Mouse (Mus musculus): ENCODE measurements around the gene Kcnab2. TPM values are rescaled to one million over a fixed set of nuclear protein-coding genes. Genes with fewer than 3 reads are reported as not detected.

Kcnab2 gene
- polyA plus RNA-seq, 1 experiment from 2014 or later = 11.0 TPM

DNA sequence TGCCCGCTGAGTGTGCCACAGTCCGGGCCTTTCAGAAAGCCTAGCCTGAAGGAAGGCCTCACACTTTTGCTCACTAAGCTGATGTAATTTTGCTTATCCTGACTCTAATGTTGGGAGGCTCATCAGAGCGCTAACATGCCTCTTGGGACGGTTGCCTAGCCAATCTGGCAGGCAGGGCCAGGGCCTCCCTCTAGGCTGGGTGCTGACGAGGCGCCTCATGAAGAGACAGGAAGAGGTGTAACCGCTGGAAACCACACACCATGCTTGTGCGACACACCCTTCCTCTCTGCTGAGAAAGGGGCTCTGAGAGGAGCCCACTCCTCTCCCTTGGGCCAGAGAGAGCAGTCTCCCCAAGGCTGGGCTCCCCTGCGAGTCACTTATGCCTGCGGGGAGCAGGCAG, 31.5 kb downstream of the Kcnab2 start:
- H3K4me2 ChIP-seq = no peak overlapping the region
- H3K9ac ChIP-seq (ENCODE audit: low read length) = no peak overlapping the region
- no peaks in the 10 kb centered on the region for H3K4me1 ChIP-seq (ENCODE audit: control insufficient read depth, insufficient read depth, low read length)
- no peak for DNase-seq (ENCODE audit: low spot score, missing footprints)
- H3K36me3 ChIP-seq (ENCODE audit: control insufficient read depth, insufficient read depth, low read length) = no peaks in the 10 kb centered on the region; the same call in 1 of the 2 replicates
- no peaks in the 10 kb centered on the region for H3K9me3 ChIP-seq (ENCODE audit: control insufficient read depth, low read length)
- no peaks in the 10 kb centered on the region for H3K27me3 ChIP-seq (ENCODE audit: control insufficient read depth, insufficient read depth, low read length)
- no peak for ATAC-seq (ENCODE audit: low FRiP score)
- H3K27ac ChIP-seq (ENCODE audit: low read depth, low read length) = no peak overlapping the region
- H3K4me3 ChIP-seq (ENCODE audit: low read depth, low read length) = no peak overlapping the region
- 90% methylated on average over 10 of the region's 10 CpGs for WGBS

DNA sequence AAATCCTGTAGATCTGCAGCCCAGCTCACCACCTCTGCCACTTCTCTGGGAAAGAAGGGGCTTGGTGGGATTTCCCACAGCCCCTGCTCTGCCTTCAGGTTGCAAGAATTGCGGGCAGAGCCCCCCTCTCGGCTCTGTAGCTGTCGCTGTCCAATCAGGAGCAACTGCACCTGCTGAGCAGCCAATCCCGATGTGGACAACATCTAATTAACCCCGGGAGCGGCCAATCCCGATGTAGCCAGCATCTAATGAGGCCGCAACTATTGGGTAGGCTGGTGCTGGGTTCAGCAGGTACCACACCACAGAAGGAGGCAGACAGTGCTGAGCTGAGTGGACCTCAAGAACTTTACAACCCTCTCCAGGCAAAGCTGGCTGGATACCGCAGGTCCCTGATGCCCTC, 36.1 kb downstream of the Kcnab2 start:
- no peak for DNase-seq (ENCODE audit: low spot score, missing footprints)
- Histone ChIP-seq H3K9ac (ENCODE audit: low read length) (no peak overlapping the region), H3K4me1 (ENCODE audit: control insufficient read depth, insufficient read depth, low read length) (no peaks in the 10 kb centered on the region), H3K27ac (ENCODE audit: low read depth, low read length) (no peak overlapping the region), H3K9me3 (ENCODE audit: control insufficient read depth, low read length) (no peaks in the 10 kb centered on the region), H3K4me3 (ENCODE audit: low read depth, low read length) (no peak overlapping the region), H3K36me3 (ENCODE audit: control insufficient read depth, insufficient read depth, low read length) (no peaks in the 10 kb centered on the region; the same call in 1 of the 2 replicates), H3K27me3 (ENCODE audit: control insufficient read depth, insufficient read depth, low read length) (no peaks in the 10 kb centered on the region), H3K4me2 (no peak overlapping the region)
- 28% methylated on average over 9 of the region's 9 CpGs for WGBS
- no peak for ATAC-seq (ENCODE audit: low FRiP score)

DNA sequence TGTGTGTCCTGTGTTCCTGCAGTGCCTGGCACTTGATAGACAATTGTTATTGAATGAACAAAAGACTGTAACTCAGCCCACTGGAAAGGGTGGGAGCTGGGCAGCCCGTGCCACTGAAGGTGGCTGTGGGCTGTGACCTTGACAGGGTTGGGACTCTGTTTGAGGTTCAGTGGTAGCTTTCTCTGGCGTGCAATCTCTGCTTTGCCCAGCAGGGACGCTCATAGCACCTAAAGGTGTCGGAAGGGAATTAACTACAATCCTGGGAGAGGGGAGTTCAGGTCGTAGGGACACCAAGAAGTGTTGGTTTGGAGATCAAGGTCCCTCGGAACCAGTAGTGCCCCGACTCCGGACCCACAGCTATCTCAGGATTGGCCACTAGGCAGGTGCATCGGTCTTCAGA, 36.8 kb downstream of the Kcnab2 start:
- DNase-seq (ENCODE audit: low spot score, missing footprints) (no peak), ATAC-seq (ENCODE audit: low FRiP score) (no peak)
- no peak overlapping the region for H3K9ac ChIP-seq (ENCODE audit: low read length)
- no peaks in the 10 kb centered on the region for H3K27me3 ChIP-seq (ENCODE audit: control insufficient read depth, insufficient read depth, low read length)
- H3K4me1 ChIP-seq (ENCODE audit: control insufficient read depth, insufficient read depth, low read length) = no peaks in the 10 kb centered on the region
- no peaks in the 10 kb centered on the region for H3K9me3 ChIP-seq (ENCODE audit: control insufficient read depth, low read length)
- no peak overlapping the region for H3K4me3 ChIP-seq (ENCODE audit: low read depth, low read length)
- H3K27ac ChIP-seq (ENCODE audit: low read depth, low read length) = no peak overlapping the region
- no peaks in the 10 kb centered on the region; the same call in 1 of the 2 replicates for H3K36me3 ChIP-seq (ENCODE audit: control insufficient read depth, insufficient read depth, low read length)
- no peak overlapping the region for H3K4me2 ChIP-seq
- 68% methylated on average over 9 of the region's 9 CpGs for WGBS

DNA sequence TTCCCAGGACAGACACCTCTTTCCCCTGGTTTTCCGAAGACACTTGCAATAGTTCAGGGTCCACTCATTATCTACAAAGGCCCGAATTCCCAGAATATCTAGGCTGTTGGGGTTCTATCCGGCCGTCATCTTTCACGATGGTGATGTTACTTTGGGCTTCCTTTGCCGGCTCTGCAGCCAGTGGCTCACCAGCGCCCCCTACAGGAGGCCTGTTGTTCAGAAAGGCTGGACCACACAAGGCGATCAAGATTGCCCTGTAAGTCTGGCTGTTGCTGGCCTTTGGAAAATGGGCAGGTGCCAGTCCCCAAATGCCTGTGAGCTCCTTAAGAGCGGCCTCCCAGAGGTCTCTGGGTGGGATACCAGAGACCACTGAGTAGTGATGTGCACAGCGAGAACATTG, 42.4 kb downstream of the Kcnab2 start:
- Histone ChIP-seq H3K4me1 (ENCODE audit: control insufficient read depth, insufficient read depth, low read length) (peaks cover 5% of the 10 kb centered on the region), H3K36me3 (ENCODE audit: control insufficient read depth, insufficient read depth, low read length) (no peaks in the 10 kb centered on the region), H3K4me2 (peak overlapping the region; percentile 49), H3K4me3 (ENCODE audit: low read depth, low read length) (peak overlapping the region; percentile 9; the same call in 1 of the 2 replicates), H3K9ac (ENCODE audit: low read length) (peak overlapping the region; percentile 40; the same call in 1 of the 2 replicates), H3K27me3 (ENCODE audit: control insufficient read depth, insufficient read depth, low read length) (no peaks in the 10 kb centered on the region), H3K9me3 (ENCODE audit: control insufficient read depth, low read length) (no peaks in the 10 kb centered on the region), H3K27ac (ENCODE audit: low read depth, low read length) (no peak overlapping the region)
- DNase-seq (ENCODE audit: low spot score, missing footprints) (peak; percentile 99), ATAC-seq (ENCODE audit: low FRiP score) (peak; percentile 73)
- WGBS = 11% methylated on average over 10 of the region's 10 CpGs

DNA sequence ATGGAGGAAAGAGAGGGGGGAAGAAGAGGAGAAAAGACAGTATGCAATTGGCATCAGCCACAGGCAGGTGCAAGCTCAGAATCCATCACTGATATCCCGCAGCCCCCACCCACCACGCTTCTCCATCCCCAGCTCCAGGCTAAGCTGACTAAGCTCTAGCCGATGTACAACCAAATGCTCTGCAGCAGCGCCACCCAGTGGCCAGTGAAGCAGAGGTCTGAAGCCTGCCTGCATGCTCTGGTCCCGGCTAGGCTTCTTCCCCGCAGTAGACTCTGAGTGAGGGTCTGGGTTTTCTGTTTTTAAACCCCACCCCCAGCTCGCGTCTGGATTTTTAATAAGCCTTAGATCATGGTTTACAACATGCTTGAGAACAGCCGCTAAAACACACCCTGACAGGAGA, 42.8 kb downstream of the Kcnab2 start:
- Histone ChIP-seq H3K9ac (ENCODE audit: low read length) (peak overlapping the region; percentile 40; the same call in 1 of the 2 replicates), H3K27ac (ENCODE audit: low read depth, low read length) (no peak overlapping the region), H3K9me3 (ENCODE audit: control insufficient read depth, low read length) (no peaks in the 10 kb centered on the region), H3K4me3 (ENCODE audit: low read depth, low read length) (peak overlapping the region; percentile 9; the same call in 1 of the 2 replicates), H3K4me2 (peak overlapping the region; percentile 49), H3K36me3 (ENCODE audit: control insufficient read depth, insufficient read depth, low read length) (no peaks in the 10 kb centered on the region), H3K4me1 (ENCODE audit: control insufficient read depth, insufficient read depth, low read length) (peaks cover 5% of the 10 kb centered on the region), H3K27me3 (ENCODE audit: control insufficient read depth, insufficient read depth, low read length) (no peaks in the 10 kb centered on the region)
- WGBS = 1% methylated on average over 9 of the region's 9 CpGs
- DNase-seq (ENCODE audit: low spot score, missing footprints) (peak; percentile 99), ATAC-seq (ENCODE audit: low FRiP score) (peak; percentile 91)

DNA sequence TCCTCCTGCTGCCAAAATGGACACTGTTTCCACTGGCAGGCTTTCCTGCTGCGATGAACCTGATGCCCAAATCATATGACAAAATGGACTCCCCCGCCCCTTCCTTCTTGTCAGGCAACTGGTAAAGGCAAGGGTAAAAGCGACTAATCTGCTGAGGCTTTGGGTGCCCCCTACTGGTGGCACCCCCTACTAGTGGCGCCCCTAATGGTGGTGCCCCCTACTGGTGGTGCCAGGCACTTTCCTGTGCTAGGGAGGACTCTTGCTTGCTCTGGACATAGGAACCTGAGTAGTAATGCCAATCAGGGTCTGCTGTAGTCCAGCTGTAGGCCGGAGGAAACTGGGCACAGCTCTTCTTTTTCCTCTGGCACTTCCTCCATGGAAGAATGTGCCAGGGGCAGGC, 45.4 kb downstream of the Kcnab2 start:
- Histone ChIP-seq H3K27me3 (ENCODE audit: control insufficient read depth, insufficient read depth, low read length) (no peaks in the 10 kb centered on the region), H3K4me3 (ENCODE audit: low read depth, low read length) (no peak overlapping the region), H3K9me3 (ENCODE audit: control insufficient read depth, low read length) (no peaks in the 10 kb centered on the region), H3K36me3 (ENCODE audit: control insufficient read depth, insufficient read depth, low read length) (no peaks in the 10 kb centered on the region), H3K27ac (ENCODE audit: low read depth, low read length) (no peak overlapping the region), H3K4me1 (ENCODE audit: control insufficient read depth, insufficient read depth, low read length) (peaks cover 5% of the 10 kb centered on the region), H3K4me2 (no peak overlapping the region), H3K9ac (ENCODE audit: low read length) (no peak overlapping the region)
- ATAC-seq (ENCODE audit: low FRiP score) = no peak
- peak; percentile 89 for DNase-seq (ENCODE audit: low spot score, missing footprints)
- 51% methylated on average over 5 of the region's 5 CpGs for WGBS

DNA sequence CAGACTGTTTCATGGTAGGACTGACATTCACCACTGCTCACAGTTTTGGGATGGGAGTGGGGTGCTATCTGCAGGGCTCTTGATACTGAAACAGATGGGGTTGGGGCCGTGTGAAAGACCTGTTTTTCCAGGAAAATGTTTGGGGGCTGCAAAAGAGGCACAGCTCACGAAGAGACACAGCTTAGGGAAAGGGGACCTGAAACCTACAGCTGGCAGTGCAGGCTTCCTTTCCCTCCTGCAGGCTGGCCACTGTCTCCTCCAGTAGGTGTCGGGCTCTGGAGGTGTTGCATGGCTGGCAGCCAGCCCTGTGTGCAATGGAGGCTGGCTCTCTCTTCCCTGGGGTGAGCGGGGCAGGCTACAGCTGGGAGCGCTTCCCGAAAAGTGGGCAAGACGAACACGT, 49.4 kb downstream of the Kcnab2 start:
- WGBS = 55% methylated on average over 8 of the region's 8 CpGs
- Histone ChIP-seq H3K36me3 (ENCODE audit: control insufficient read depth, insufficient read depth, low read length) (no peaks in the 10 kb centered on the region), H3K27me3 (ENCODE audit: control insufficient read depth, insufficient read depth, low read length) (no peaks in the 10 kb centered on the region), H3K4me3 (ENCODE audit: low read depth, low read length) (no peak overlapping the region), H3K9ac (ENCODE audit: low read length) (no peak overlapping the region), H3K9me3 (ENCODE audit: control insufficient read depth, low read length) (no peaks in the 10 kb centered on the region), H3K4me2 (no peak overlapping the region), H3K27ac (ENCODE audit: low read depth, low read length) (no peak overlapping the region), H3K4me1 (ENCODE audit: control insufficient read depth, insufficient read depth, low read length) (no peaks in the 10 kb centered on the region)
- ATAC-seq (ENCODE audit: low FRiP score) (no peak), DNase-seq (ENCODE audit: low spot score, missing footprints) (no peak)

DNA sequence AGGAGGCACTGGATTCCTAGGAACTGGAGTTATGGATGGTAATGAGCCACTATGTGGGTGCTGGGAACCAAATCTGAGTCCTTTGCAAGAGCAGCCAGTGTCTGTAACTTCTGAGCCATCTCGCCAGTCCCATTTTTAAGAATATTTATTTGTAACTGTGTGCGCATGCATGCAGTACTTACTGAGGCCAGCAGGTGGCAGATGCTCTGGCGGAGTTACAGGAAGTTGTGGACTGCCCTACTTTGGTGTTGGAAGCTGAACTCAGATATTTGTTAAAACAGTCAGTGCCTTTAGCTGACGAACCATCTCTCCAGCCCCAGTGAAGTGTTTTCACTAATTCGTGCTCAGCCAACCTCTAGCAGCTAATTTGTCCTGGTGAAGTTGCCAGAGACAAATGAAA, 52.7 kb downstream of the Kcnab2 start:
- Histone ChIP-seq H3K9me3 (ENCODE audit: control insufficient read depth, low read length) (no peaks in the 10 kb centered on the region), H3K9ac (ENCODE audit: low read length) (no peak overlapping the region), H3K4me2 (no peak overlapping the region), H3K4me1 (ENCODE audit: control insufficient read depth, insufficient read depth, low read length) (no peaks in the 10 kb centered on the region), H3K4me3 (ENCODE audit: low read depth, low read length) (no peak overlapping the region), H3K36me3 (ENCODE audit: control insufficient read depth, insufficient read depth, low read length) (no peaks in the 10 kb centered on the region), H3K27me3 (ENCODE audit: control insufficient read depth, insufficient read depth, low read length) (no peaks in the 10 kb centered on the region), H3K27ac (ENCODE audit: low read depth, low read length) (no peak overlapping the region)
- DNase-seq (ENCODE audit: low spot score, missing footprints) (no peak), ATAC-seq (ENCODE audit: low FRiP score) (no peak)
- 65% methylated on average over 5 of the region's 5 CpGs for WGBS

DNA sequence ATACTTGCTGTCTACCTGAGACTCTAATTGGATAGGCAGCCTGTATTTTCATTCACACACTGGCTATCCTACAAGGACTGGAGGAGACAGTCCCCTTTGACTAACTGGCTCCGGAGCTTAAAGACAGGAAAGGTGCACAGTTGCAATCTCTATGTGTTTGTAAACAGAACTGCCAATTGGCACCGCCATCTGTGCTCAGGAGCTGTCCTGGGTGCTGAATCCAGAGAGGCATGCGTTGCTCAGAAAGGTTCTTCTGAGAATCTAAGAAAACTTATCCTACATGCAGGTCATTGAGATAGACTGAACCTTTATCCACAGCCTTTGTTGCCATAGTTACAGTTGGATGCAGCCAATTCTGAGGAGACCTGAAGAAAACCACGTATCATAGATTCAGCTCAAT, 53.3 kb downstream of the Kcnab2 start:
- Histone ChIP-seq H3K27ac (ENCODE audit: low read depth, low read length) (no peak overlapping the region), H3K36me3 (ENCODE audit: control insufficient read depth, insufficient read depth, low read length) (no peaks in the 10 kb centered on the region), H3K4me1 (ENCODE audit: control insufficient read depth, insufficient read depth, low read length) (no peaks in the 10 kb centered on the region; the same call in 1 of the 2 replicates), H3K4me3 (ENCODE audit: low read depth, low read length) (no peak overlapping the region), H3K9me3 (ENCODE audit: control insufficient read depth, low read length) (no peaks in the 10 kb centered on the region), H3K4me2 (no peak overlapping the region), H3K9ac (ENCODE audit: low read length) (no peak overlapping the region), H3K27me3 (ENCODE audit: control insufficient read depth, insufficient read depth, low read length) (no peaks in the 10 kb centered on the region)
- DNase-seq (ENCODE audit: low spot score, missing footprints) = no peak
- 47% methylated on average over 4 of the region's 4 CpGs for WGBS
- no peak for ATAC-seq (ENCODE audit: low FRiP score)

DNA sequence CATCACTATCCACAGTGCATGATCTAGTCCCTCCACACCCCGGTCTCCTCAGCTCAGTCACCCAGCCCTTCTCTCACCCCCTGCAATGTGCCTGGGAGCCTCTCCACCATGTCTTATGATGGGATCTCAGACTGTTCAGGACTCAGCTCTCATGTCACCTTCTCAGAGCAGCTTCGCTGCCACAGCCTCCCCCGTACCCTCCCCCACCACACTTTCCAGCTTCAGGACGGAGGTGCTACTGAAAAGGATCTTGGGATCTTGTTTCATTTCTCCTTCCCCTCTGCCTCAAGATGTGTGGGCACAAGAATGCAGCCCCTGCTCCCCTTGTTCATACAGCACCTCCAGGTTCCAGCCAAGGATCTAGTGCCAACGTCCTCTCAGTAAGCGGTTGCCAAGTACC, 54.1 kb downstream of the Kcnab2 start:
- ATAC-seq (ENCODE audit: low FRiP score) = no peak
- no peak for DNase-seq (ENCODE audit: low spot score, missing footprints)
- 93% methylated on average over 6 of the region's 6 CpGs for WGBS
- Histone ChIP-seq H3K4me1 (ENCODE audit: control insufficient read depth, insufficient read depth, low read length) (peaks cover 6% of the 10 kb centered on the region), H3K4me3 (ENCODE audit: low read depth, low read length) (no peak overlapping the region), H3K36me3 (ENCODE audit: control insufficient read depth, insufficient read depth, low read length) (no peaks in the 10 kb centered on the region), H3K27ac (ENCODE audit: low read depth, low read length) (no peak overlapping the region), H3K9ac (ENCODE audit: low read length) (no peak overlapping the region), H3K9me3 (ENCODE audit: control insufficient read depth, low read length) (no peaks in the 10 kb centered on the region), H3K4me2 (no peak overlapping the region), H3K27me3 (ENCODE audit: control insufficient read depth, insufficient read depth, low read length) (no peaks in the 10 kb centered on the region)

Data from midbrain, embryonic 11.5 days (tissue).